Mouse (Mus musculus): ENCODE data around the gene Znhit1. TPM values are rescaled to one million over a fixed set of nuclear protein-coding genes. Genes with fewer than 3 reads are reported as not detected.

The Znhit1 gene
- polyA plus RNA-seq, 1 experiment from 2014 or later = 101 TPM

DNA sequence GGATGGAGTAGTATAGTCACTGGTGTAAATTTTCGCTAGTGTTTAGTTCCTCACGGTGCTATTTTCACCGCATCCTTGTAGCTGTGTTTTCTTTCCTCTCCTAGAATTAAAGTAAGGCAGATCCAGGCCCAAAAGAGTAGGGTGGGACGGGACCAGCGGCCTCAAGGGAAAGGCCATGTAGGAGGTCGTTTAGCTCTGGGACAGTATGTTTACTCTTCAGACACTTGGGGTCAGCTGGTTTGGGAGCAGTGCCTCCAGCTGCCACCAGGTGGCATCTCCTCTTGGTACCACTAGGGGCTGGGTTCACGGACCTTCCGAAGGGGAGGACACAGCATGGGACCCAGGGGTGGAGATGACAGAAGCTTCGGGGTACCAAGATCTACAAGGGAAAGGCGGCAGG lies 25.3 kb downstream of the Znhit1 start:
- Histone ChIP-seq H3K4me2 (peak overlapping the region; percentile 67), H3K27me3 (no peaks in the 10 kb centered on the region), H3K4me1 (peaks cover 54% of the 10 kb centered on the region), H3K9ac (peak overlapping the region; percentile 68), H3K4me3 (peak overlapping the region; percentile 69), H3K9me3 (no peaks in the 10 kb centered on the region), H3K36me3 (peaks cover 23% of the 10 kb centered on the region), H3K27ac (peak overlapping the region; percentile 76)
- ATAC-seq (ENCODE audit: borderline replicate concordance, extremely low read depth, low FRiP score, low TSS enrichment) = peak; percentile 49; the same call in 1 of the 2 replicates
- 1% methylated on average over 10 of the region's 10 CpGs for WGBS

DNA sequence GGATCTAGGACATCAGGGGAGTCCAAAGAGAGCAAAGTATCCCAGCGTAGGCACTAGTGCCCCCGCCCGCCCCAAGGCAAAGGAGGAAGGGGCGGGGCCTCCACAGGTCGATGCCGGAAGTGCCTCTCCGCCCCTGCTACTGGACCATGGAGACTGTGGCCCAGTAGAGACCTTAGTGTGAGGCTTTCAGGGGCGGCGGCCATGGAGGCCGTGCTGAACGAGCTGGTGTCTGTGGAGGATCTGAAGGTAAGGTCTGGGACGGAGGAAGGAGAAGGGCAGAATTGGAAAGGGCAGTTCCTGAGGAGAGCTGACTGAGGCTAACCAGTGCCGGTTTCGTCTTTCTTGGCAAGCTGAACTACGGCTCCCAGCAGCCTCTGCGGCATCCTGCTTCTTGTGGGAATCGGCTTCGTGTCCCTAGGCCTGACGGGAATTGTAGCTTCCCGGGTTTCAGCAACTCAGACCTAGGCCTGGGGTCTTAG lies 25.8 kb downstream of the Znhit1 start:
- peaks cover 53% of the 10 kb centered on the region for H3K4me1 ChIP-seq
- H3K27ac ChIP-seq = peak overlapping the region; percentile 76
- peaks cover 23% of the 10 kb centered on the region for H3K36me3 ChIP-seq
- H3K4me2 ChIP-seq = peak overlapping the region; percentile 67
- ATAC-seq (ENCODE audit: borderline replicate concordance, extremely low read depth, low FRiP score, low TSS enrichment) = peak; percentile 90
- WGBS = under 1% methylated on average over 20 of the region's 20 CpGs
- no peaks in the 10 kb centered on the region for H3K27me3 ChIP-seq
- peak overlapping the region; percentile 69 for H3K4me3 ChIP-seq
- no peaks in the 10 kb centered on the region for H3K9me3 ChIP-seq
- peak overlapping the region; percentile 68 for H3K9ac ChIP-seq

DNA sequence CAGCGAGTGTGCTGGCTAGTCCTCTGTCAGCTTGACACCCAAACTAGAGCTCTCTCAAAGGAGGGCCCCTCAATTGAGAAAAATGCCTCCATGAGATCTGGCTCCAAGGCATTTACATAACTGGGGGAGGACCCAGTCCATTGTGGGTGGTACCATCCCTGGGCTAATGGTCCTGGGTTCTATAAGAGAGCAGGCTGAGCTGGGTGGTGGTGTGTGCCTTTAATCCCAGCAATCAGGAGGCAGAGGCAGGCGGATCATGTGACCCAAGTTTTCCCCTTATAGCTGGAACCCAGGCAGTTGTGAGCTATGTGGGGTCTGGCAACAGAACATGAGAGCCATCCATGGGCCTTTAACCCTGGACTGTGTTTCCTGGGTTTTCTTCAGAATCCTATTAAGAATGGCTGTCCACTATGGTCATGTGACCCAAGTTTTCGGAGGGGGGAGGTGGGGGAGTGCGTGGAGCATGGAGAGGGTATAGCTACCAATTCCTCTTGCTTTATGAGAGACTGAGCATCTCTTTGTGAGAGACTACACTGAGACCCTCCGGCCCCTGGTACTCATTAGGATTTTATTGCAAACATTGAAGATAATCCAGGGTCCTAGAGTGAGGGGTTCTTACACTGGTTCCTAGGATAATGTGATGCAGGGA lies 26.4 kb downstream of the Znhit1 start:
- Histone ChIP-seq H3K27me3 (no peaks in the 10 kb centered on the region), H3K9ac (peak overlapping the region; percentile 68), H3K4me2 (peak overlapping the region; percentile 67), H3K4me1 (peaks cover 52% of the 10 kb centered on the region), H3K27ac (peak overlapping the region; percentile 76), H3K4me3 (peak overlapping the region; percentile 69), H3K9me3 (no peaks in the 10 kb centered on the region), H3K36me3 (peaks cover 23% of the 10 kb centered on the region)
- WGBS = 28% methylated on average over 5 of the region's 5 CpGs
- peak; percentile 21 for ATAC-seq (ENCODE audit: borderline replicate concordance, extremely low read depth, low FRiP score, low TSS enrichment)

DNA sequence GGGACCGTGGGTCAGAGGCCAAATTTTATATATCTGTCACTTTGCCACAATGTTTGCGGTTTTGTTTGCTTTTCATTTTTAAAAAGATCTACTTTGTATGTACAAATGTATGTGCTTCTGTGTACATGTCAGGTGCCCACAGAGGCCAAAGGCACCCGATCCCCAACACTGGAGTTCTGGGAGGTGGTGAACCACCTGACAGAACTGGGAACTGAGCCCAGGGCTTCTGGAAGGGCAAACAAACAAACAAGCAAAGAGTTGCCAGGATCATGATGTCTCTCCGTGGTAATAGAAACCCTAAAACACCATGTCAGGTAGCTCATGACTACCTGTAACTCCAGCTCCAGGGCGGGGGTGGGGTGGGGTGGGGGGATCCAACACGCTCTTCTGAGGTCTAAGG lies 27.8 kb downstream of the Znhit1 start:
- Histone ChIP-seq H3K27me3 (no peaks in the 10 kb centered on the region), H3K4me1 (peaks cover 39% of the 10 kb centered on the region), H3K4me2 (no peak overlapping the region), H3K27ac (peak overlapping the region; percentile 91; the same call in 1 of the 2 replicates), H3K9ac (no peak overlapping the region), H3K9me3 (no peaks in the 10 kb centered on the region), H3K4me3 (no peak overlapping the region), H3K36me3 (peaks cover 20% of the 10 kb centered on the region)
- 85% methylated on average over 6 of the region's 6 CpGs for WGBS
- ATAC-seq (ENCODE audit: borderline replicate concordance, extremely low read depth, low FRiP score, low TSS enrichment) = no peak

DNA sequence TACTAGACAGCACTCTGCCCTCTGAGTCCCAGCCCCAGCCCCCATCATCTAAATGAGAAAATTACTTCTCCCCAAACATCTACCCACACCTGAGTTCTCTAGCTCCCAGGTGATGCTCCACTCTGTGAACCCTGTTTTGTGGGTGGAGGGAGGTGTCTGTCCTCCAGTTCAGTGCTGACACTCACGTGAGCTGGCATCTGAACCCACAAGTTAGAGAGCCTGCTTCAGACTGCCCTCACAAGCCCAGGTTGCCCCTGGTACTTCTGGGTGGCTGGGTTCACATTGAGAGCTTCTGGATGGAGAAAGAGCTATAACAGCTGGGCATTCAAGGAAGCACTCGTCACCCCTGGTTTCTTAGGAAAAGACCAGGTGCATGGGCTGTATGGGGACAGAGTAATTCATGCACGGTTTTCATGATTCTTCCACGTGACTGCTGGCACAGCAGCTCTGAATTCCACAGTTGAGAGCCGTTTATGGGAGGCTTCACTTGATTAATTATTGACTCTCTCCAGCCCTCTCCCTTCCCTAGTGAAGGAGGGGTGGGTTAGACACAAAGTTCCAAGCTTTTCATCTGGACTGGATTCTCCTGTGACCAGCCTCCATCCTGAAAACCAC lies 28.7 kb downstream of the Znhit1 start:
- Histone ChIP-seq H3K4me3 (no peak overlapping the region), H3K9me3 (no peaks in the 10 kb centered on the region), H3K4me2 (no peak overlapping the region; the same call in 1 of the 2 replicates), H3K9ac (no peak overlapping the region), H3K36me3 (peaks cover 11% of the 10 kb centered on the region; the same call in 1 of the 2 replicates), H3K27ac (peak overlapping the region; percentile 91), H3K27me3 (no peaks in the 10 kb centered on the region), H3K4me1 (peaks cover 45% of the 10 kb centered on the region)
- 43% methylated on average over 5 of the region's 5 CpGs for WGBS
- ATAC-seq (ENCODE audit: borderline replicate concordance, extremely low read depth, low FRiP score, low TSS enrichment) = 0 out of 2 replicates have a peak, but pooled peaks have one; percentile 4

DNA sequence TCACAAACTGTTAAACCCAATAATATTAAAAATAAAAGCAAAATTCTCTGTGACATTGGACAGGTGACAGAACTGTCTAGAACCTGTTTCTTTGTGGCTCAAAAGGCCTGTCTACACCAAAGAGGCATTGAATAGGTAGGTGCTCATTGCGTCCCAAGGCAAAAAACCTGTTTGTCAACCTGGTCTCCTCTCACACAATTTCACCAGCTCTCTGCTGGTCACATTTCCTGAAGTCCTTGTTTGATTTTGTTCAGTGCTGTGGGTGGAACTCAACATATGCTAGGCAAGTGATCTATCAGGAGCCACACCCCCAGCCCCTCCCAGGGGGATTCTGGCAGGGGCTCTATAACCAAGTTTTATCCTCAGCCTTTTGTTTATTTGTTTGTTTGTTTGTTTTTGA lies 30.6 kb downstream of the Znhit1 start:
- WGBS = 70% methylated on average over 1 of the region's 1 CpGs
- H3K4me2 ChIP-seq = no peak overlapping the region
- H3K9me3 ChIP-seq = no peaks in the 10 kb centered on the region
- H3K4me3 ChIP-seq = no peak overlapping the region
- H3K27ac ChIP-seq = 0 out of 2 replicates have a peak overlapping the region, but pooled peaks have one; percentile 3
- no peak overlapping the region for H3K9ac ChIP-seq
- H3K4me1 ChIP-seq = peaks cover 47% of the 10 kb centered on the region
- ATAC-seq (ENCODE audit: borderline replicate concordance, extremely low read depth, low FRiP score, low TSS enrichment) = no peak
- H3K27me3 ChIP-seq = no peaks in the 10 kb centered on the region
- no peaks in the 10 kb centered on the region for H3K36me3 ChIP-seq

DNA sequence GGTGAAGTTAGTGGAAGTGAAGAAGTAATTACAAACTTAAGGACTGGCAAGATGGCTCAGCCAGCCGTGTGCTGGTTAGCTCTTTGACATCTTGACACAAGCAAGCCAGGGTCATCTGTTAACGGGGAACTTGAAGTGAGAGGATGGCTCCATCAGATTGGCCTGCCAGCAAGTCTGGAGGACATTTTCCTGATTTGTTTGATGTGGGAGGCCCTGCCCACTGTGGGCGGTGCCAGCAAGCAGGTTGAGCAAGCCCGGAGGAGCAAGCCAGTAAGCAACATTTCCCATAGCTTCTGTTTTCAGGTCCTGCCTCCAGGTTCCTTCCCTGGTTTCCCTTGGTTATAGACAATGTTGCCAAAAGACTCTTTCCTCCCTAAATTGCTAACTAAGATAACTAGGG lies 32.2 kb downstream of the Znhit1 start:
- no peak overlapping the region for H3K4me2 ChIP-seq
- WGBS = 71% methylated on average over 4 of the region's 4 CpGs

DNA sequence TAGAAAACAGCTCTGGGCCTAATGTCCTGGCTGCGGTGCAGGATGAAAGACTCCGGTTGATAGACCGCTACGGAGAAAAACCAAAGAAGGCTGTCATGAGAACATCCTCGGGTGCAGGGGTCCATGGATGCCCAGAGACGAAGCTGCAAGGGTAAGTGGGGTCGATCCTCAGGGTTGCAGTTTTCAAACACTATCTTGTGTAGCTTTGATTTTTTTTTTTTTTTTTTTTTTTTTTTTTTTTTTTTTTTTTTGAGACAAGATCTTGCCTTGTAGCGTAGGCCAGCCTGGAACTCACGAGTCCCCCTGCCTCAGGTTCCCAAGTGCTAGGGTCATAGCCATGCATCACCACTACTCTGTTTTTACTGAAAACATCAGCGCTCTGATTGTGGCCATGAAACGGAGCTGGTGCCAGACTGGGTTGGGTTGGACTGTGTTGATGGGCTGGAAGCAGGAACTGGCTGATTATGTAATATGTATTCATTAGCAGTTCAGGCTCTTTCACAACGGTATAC lies 34.3 kb downstream of the Znhit1 start:
- Histone ChIP-seq H3K4me2 (peak overlapping the region; percentile 73), H3K27me3 (no peaks in the 10 kb centered on the region), H3K4me3 (peak overlapping the region; percentile 72), H3K27ac (peak overlapping the region; percentile 76), H3K9me3 (no peaks in the 10 kb centered on the region), H3K36me3 (no peaks in the 10 kb centered on the region), H3K4me1 (peaks cover 26% of the 10 kb centered on the region), H3K9ac (peak overlapping the region; percentile 80)
- 1% methylated on average over 12 of the region's 12 CpGs for WGBS
- no peak for ATAC-seq (ENCODE audit: borderline replicate concordance, extremely low read depth, low FRiP score, low TSS enrichment)

More for the DNA sequence above, 32.2 kb downstream of the Znhit1 start:
- ATAC-seq (ENCODE audit: borderline replicate concordance, extremely low read depth, low FRiP score, low TSS enrichment) = no peak
- Histone ChIP-seq H3K36me3 (no peaks in the 10 kb centered on the region), H3K27ac (no peak overlapping the region), H3K9me3 (no peaks in the 10 kb centered on the region), H3K9ac (no peak overlapping the region), H3K4me3 (no peak overlapping the region), H3K27me3 (no peaks in the 10 kb centered on the region), H3K4me1 (peaks cover 38% of the 10 kb centered on the region)

DNA sequence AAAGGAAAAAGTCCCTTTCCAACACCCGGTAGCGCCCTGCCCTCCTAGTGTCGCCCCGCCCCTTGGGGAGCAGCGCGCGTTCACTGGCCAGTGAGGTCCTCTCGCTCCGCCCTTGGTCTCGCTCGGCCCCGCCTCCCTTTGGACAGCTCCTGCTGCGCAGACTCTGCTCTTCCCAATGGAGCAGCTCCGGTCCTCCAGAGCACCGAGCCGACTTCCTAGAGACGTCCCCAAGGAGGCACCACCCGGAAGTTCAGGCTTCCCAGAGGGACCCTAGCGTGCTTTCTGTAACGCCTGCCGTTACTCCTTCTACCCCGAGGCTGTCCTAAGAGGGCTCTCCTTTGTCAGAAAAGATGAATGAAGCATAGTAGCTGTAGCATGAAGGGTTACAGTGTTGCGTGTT lies 34.8 kb downstream of the Znhit1 start, which contains the start of gene Fis1:
Fis1 (plus strand) TSS at position 261 of the 400 bp plus-strand sequence.
- WGBS = under 1% methylated on average over 23 of the region's 23 CpGs
- Histone ChIP-seq H3K27ac (peak within 1 kb of the TSS; percentile 76), H3K36me3 (no peaks in the 10 kb centered on the region), H3K27me3 (no peaks in the 10 kb centered on the region), H3K9me3 (no peaks in the 10 kb centered on the region), H3K9ac (peak within 1 kb of the TSS; percentile 80), H3K4me1 (peaks cover 24% of the 10 kb centered on the region), H3K4me3 (peak within 1 kb of the TSS; percentile 72), H3K4me2 (peak within 1 kb of the TSS; percentile 73)
- ATAC-seq (ENCODE audit: borderline replicate concordance, extremely low read depth, low FRiP score, low TSS enrichment) = peak; percentile 99

DNA sequence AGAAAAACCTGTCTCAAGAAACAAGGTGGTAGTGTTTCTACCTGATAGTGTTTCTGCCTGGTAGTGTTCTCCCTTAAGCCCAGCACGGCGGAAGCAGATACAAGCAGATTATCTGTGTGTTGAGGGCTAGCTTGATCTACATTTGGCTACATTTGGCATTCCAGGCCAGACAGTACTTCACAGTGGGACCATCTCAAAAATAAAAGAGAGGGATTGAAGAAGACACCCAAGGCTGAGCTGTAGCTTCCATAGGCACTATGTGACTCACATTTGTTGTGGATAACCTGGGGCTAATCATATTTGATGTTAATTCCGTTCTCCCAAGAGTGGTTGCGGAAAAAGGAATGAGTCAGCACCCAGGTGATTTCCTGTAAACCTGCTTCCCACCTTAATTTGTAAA lies 35.7 kb downstream of the Znhit1 start:
- Histone ChIP-seq H3K9ac (no peak overlapping the region), H3K27me3 (no peaks in the 10 kb centered on the region), H3K4me3 (no peak overlapping the region), H3K9me3 (no peaks in the 10 kb centered on the region), H3K27ac (no peak overlapping the region), H3K36me3 (no peaks in the 10 kb centered on the region), H3K4me2 (no peak overlapping the region; the same call in 1 of the 2 replicates), H3K4me1 (peaks cover 21% of the 10 kb centered on the region)
- ATAC-seq (ENCODE audit: borderline replicate concordance, extremely low read depth, low FRiP score, low TSS enrichment) = no peak
- 70% methylated on average over 4 of the region's 4 CpGs for WGBS

DNA sequence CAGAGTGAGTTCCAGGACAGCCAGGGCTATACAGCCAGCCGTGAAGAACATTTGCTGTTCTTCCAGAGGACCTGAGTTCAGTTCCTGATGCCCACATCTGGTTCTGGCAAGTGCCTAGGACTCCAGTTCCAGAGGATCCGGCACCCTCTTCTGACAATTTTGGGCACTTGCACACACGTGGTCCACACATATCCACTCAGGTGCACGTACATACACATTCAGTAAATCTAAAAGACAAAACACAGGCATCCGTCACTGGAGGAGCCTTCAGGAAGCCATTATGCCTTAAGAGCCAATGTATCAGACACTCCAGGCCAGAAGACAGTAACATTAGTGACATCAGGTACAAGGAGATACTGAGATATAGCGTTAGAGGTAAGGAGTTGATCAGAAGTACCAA lies 37.3 kb downstream of the Znhit1 start:
- Histone ChIP-seq H3K27me3 (no peaks in the 10 kb centered on the region), H3K9me3 (no peaks in the 10 kb centered on the region), H3K36me3 (no peaks in the 10 kb centered on the region), H3K9ac (no peak overlapping the region), H3K27ac (no peak overlapping the region), H3K4me3 (no peak overlapping the region), H3K4me1 (peaks cover 16% of the 10 kb centered on the region), H3K4me2 (no peak overlapping the region)
- 85% methylated on average over 6 of the region's 6 CpGs for WGBS
- no peak for ATAC-seq (ENCODE audit: borderline replicate concordance, extremely low read depth, low FRiP score, low TSS enrichment)
